Mouse (Mus musculus): ENCODE results near the gene 2410002F23Rik. TPM values are rescaled to one million over a fixed set of nuclear protein-coding genes. Genes with fewer than 3 reads are reported as not detected.
"Not testable (repeated sequence)": the region's sequence is repeated elsewhere in the genome, so short reads cannot be mapped to it uniquely, and the experiment has no call there.

2410002F23Rik gene
- total RNA-seq (2014; rRNA removed) (6.1 and 7.2 TPM in 2 replicates), polyA plus RNA-seq (2012; rRNA removed) (14.3 and 30.1 TPM in 2 replicates)

DNA sequence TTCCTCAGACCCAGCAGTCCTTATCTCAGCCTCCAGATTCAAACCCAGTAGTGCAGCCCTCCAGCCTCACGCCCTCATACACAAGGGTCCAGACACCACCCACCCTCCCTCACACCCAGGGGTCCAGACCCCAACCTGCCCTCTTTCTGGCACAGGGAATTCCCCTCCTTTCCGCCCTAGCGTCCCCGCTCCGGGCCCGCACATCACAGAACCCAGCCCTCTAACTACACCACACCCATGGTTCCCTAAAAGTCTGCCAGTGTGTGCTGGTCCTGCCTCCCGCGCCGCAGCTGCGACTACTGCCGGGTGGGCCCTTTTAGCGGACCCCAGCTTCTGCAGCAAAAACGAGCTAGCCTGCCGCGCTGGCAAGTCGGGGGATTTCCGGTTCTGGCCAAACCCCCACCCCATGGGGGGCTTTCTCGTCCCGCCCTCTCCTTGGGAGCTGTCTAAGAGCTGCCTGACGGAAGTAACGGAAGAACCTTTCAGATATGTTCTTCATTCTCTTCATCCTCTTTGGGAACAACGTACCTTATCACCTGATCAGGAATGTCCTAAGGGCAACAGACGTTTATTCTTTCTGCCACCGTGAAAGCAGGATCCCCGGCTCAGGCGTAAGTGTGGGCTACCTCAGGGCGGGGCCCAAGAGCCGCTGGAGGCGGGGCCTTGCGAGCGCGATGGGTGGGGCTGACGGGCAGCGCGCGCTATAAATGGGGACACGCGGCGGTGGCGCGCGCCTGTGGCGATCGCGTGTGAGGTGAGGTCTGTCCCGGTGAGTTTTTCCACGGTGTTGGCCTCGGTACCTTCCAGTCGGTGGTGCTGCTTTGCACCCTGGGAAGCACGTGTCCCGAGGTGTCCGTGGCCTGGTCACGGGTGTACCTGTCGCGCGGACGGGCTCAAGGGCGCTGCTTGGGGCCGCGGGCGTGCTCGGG lies at the start of gene 2410002F23Rik, which contains the start of gene 1700028J19Rik:
2410002F23Rik (plus strand) TSS at position 668 of the 929 bp plus-strand sequence.
1700028J19Rik (minus strand) TSS at position 641 of the 929 bp plus-strand sequence.
- H3K4me3 ChIP-seq (ENCODE audit: insufficient read depth, low read depth, low read length), result peak within 1 kb of the TSS; percentile 98
- H3K36me3 ChIP-seq (ENCODE audit: control insufficient read depth, insufficient read depth, low read length), result peaks cover 6% of the 10 kb centered on the region
- TF ChIP-seq POLR2A (IDR thresholded peaks at IDR 0.05; ENCODE audit: extremely low read depth, insufficient read depth, low read length) (peak; percentile 98), CTCF (IDR thresholded peaks at IDR 0.05; ENCODE audit: low read depth, low read length) (no peak)
- peak within 1 kb of the TSS; percentile 76 for H3K9ac ChIP-seq (ENCODE audit: low read depth, low read length)
- H3K27ac ChIP-seq (replicated peaks; ENCODE audit: insufficient read depth, low read depth, low read length), result peak within 1 kb of the TSS; percentile 86
- H3K4me1 ChIP-seq (ENCODE audit: control insufficient read depth, insufficient read depth, low read length), result peaks cover 5% of the 10 kb centered on the region
- under 1% methylated on average over 62 of the region's 62 CpGs for WGBS
- H3K79me2 ChIP-seq (ENCODE audit: control insufficient read depth, insufficient read depth, low read length), result no peaks in the 10 kb centered on the region
- peak; percentile 71 for DNase-seq (ENCODE audit: extremely low read depth, low read depth, low spot score)
- no peaks in the 10 kb centered on the region for H3K27me3 ChIP-seq (ENCODE audit: control insufficient read depth, insufficient read depth, low read length)

DNA sequence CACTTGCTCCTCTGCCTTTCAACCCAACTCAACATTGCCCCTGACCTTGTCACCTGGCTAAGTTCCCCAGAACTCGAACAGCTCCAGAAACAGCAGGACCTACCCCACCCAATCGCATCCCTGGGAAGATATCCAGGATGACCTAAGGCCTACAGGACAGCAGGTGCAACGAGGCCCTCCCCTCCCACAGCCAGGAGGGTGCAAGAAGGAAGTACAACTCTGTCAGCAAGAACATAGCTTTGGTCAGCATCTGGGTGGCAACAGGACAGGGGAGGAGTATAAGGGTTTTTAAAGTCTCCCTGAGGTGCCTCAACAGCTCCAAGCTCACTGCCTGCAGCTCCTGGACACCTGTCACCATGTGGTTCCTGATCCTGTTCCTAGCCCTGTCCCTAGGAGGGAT lies 48.6 kb upstream of the 2410002F23Rik start, which contains the start of gene Klk1b3:
Klk1b3 (plus strand) TSS at position 301 of the 400 bp plus-strand sequence.
- no peak for TF ChIP-seq CTCF (IDR thresholded peaks at IDR 0.05; ENCODE audit: low read depth, low read length)
- TF ChIP-seq POLR2A (IDR thresholded peaks at IDR 0.05; ENCODE audit: extremely low read depth, insufficient read depth, low read length), result no peak
- no peak within 1 kb of the TSS for H3K4me3 ChIP-seq (ENCODE audit: insufficient read depth, low read depth, low read length)
- H3K79me2 ChIP-seq (ENCODE audit: control insufficient read depth, insufficient read depth, low read length), result no peaks in the 10 kb centered on the region
- no peak within 1 kb of the TSS for H3K27ac ChIP-seq (replicated peaks; ENCODE audit: insufficient read depth, low read depth, low read length)
- WGBS, result 59% methylated on average over 3 of the region's 3 CpGs
- H3K4me1 ChIP-seq (ENCODE audit: control insufficient read depth, insufficient read depth, low read length), result no peaks in the 10 kb centered on the region
- no peaks in the 10 kb centered on the region for H3K36me3 ChIP-seq (ENCODE audit: control insufficient read depth, insufficient read depth, low read length)
- H3K9ac ChIP-seq (ENCODE audit: low read depth, low read length), result no peak within 1 kb of the TSS
- no peaks in the 10 kb centered on the region; the same call in 1 of the 2 replicates for H3K27me3 ChIP-seq (ENCODE audit: control insufficient read depth, insufficient read depth, low read length)
- no peak for DNase-seq (ENCODE audit: extremely low read depth, low read depth, low spot score)

DNA sequence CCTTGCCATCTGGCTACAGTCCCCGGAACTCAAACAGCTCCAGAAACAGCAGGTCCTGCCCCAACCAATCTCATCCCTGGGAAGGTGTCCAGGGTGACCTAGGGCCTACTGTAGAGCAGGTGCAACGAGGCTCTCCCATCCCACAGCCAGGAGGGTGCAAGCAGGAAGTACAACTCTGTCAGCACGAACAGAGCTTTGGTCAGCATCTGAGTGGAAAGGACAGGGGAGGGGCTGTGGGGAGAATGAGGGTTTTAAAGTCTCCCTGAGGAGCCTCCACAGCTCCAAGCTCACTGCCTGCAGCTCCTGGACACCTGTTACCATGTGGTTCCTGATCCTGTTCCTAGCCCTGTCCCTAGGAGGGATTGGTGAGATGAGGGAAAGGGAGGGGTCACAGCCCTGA lies 39.4 kb upstream of the 2410002F23Rik start, which contains the start of gene Klk1b4:
Klk1b4 (plus strand) TSS at position 301 of the 400 bp plus-strand sequence.
- not testable (repeated sequence) for H3K36me3 ChIP-seq (ENCODE audit: control insufficient read depth, insufficient read depth, low read length); H3K4me3 ChIP-seq (ENCODE audit: insufficient read depth, low read depth, low read length); H3K27me3 ChIP-seq (ENCODE audit: control insufficient read depth, insufficient read depth, low read length); H3K9ac ChIP-seq (ENCODE audit: low read depth, low read length); H3K79me2 ChIP-seq (ENCODE audit: control insufficient read depth, insufficient read depth, low read length)
- peak; percentile 69 for DNase-seq (ENCODE audit: extremely low read depth, low read depth, low spot score)
- Histone ChIP-seq H3K27ac (replicated peaks; ENCODE audit: insufficient read depth, low read depth, low read length) (peak within 1 kb of the TSS; percentile 15; the same call in 1 of the 2 replicates), H3K4me1 (ENCODE audit: control insufficient read depth, insufficient read depth, low read length) (peaks cover 15% of the 10 kb centered on the region)
- 10% methylated on average over 3 of the region's 3 CpGs for WGBS

DNA sequence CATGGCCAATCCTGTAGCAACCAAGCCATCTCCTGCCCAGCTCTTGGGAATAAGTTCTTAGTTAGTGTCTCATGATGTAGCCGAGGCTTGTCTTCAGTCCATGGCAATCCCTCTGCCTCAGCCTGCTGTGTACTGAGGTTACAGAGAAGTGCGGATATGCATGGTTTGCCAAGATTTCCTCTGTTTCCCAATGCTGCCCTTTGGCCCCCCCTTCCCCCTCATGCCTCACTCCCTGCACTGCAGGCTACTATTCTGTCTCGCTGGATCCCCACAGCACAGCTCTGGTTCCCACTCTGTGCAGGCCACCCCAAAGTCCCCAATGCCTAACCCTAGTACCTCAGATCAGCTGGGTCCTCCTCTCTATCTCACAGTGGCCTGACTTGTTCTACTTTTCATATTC lies 38.2 kb upstream of the 2410002F23Rik start:
- Histone ChIP-seq H3K27ac (replicated peaks; ENCODE audit: insufficient read depth, low read depth, low read length) (peak overlapping the region; percentile 55), H3K4me3 (ENCODE audit: insufficient read depth, low read depth, low read length) (no peak overlapping the region), H3K4me1 (ENCODE audit: control insufficient read depth, insufficient read depth, low read length) (peaks cover 15% of the 10 kb centered on the region), H3K27me3 (ENCODE audit: control insufficient read depth, insufficient read depth, low read length) (no peaks in the 10 kb centered on the region), H3K9ac (ENCODE audit: low read depth, low read length) (no peak overlapping the region), H3K79me2 (ENCODE audit: control insufficient read depth, insufficient read depth, low read length) (no peaks in the 10 kb centered on the region), H3K36me3 (ENCODE audit: control insufficient read depth, insufficient read depth, low read length) (no peaks in the 10 kb centered on the region)
- peak; percentile 73 for DNase-seq (ENCODE audit: extremely low read depth, low read depth, low spot score)
- TF ChIP-seq CTCF (IDR thresholded peaks at IDR 0.05; ENCODE audit: low read depth, low read length) (no peak), POLR2A (IDR thresholded peaks at IDR 0.05; ENCODE audit: extremely low read depth, insufficient read depth, low read length) (no peak)
- 18% methylated on average over 3 of the region's 3 CpGs for WGBS

DNA sequence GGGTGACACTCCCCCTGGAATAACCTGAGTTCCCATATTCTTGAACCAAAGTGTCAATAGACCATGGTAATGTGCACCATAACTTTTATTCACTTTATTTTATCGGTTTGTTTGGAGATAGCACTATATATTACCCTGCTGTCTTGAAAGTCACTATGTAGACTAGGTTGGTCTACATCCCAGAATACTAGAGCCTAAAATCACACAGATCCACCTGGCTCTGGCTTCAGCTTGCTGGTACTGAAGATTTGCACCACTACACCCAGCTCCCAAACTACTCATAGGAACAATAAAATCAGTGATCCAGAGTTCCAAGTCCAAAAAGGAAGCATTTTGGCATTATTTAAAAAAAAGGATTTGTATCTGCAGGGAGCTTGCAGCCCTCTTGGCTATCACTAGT lies 30.9 kb upstream of the 2410002F23Rik start, which contains the start of gene Klk1b5:
Klk1b5 (plus strand) TSS at position 301 of the 400 bp plus-strand sequence.
- H3K27me3 ChIP-seq (ENCODE audit: control insufficient read depth, insufficient read depth, low read length), result no peaks in the 10 kb centered on the region
- H3K79me2 ChIP-seq (ENCODE audit: control insufficient read depth, insufficient read depth, low read length), result no peaks in the 10 kb centered on the region
- no peaks in the 10 kb centered on the region for H3K36me3 ChIP-seq (ENCODE audit: control insufficient read depth, insufficient read depth, low read length)
- H3K4me3 ChIP-seq (ENCODE audit: insufficient read depth, low read depth, low read length), result no peak within 1 kb of the TSS
- H3K4me1 ChIP-seq (ENCODE audit: control insufficient read depth, insufficient read depth, low read length), result no peaks in the 10 kb centered on the region
- DNase-seq (ENCODE audit: extremely low read depth, low read depth, low spot score), result no peak
- H3K9ac ChIP-seq (ENCODE audit: low read depth, low read length), result no peak within 1 kb of the TSS
- H3K27ac ChIP-seq (replicated peaks; ENCODE audit: insufficient read depth, low read depth, low read length), result no peak within 1 kb of the TSS
- TF ChIP-seq CTCF (IDR thresholded peaks at IDR 0.05; ENCODE audit: low read depth, low read length), result no peak
- no peak for TF ChIP-seq POLR2A (IDR thresholded peaks at IDR 0.05; ENCODE audit: extremely low read depth, insufficient read depth, low read length)
- 88% methylated on average over 1 of the region's 1 CpGs for WGBS

DNA sequence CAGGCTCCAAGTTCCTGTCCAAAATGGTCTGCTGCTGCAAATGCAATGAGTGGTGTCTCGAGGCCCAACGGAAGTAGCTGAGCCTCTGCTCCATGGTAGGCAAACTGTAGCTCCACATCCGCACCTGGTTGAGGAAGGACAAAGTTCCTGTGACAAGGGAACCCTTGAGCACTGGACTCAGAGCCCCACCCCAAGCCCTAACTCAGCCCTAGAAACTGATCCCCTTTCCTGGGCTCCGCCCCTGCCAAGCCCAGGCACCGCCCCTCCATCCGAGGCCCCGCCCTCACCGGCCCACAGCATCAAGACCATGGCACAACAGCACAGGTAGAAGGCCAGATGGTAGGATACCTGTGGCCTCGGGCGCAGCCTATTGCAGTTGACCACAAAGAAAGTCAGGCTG lies 24.9 kb upstream of the 2410002F23Rik start:
- not testable (repeated sequence) for H3K36me3 ChIP-seq (ENCODE audit: control insufficient read depth, insufficient read depth, low read length); H3K9ac ChIP-seq (ENCODE audit: low read depth, low read length); H3K4me1 ChIP-seq (ENCODE audit: control insufficient read depth, insufficient read depth, low read length); DNase-seq (ENCODE audit: extremely low read depth, low read depth, low spot score); H3K27me3 ChIP-seq (ENCODE audit: control insufficient read depth, insufficient read depth, low read length); H3K27ac ChIP-seq (replicated peaks; ENCODE audit: insufficient read depth, low read depth, low read length); H3K4me3 ChIP-seq (ENCODE audit: insufficient read depth, low read depth, low read length); H3K79me2 ChIP-seq (ENCODE audit: control insufficient read depth, insufficient read depth, low read length)
- WGBS, result 84% methylated on average over 9 of the region's 10 CpGs

- not testable (repeated sequence) for H3K4me1 ChIP-seq (ENCODE audit: control insufficient read depth, insufficient read depth, low read length); H3K27me3 ChIP-seq (ENCODE audit: control insufficient read depth, insufficient read depth, low read length); H3K4me3 ChIP-seq (ENCODE audit: insufficient read depth, low read depth, low read length); H3K9ac ChIP-seq (ENCODE audit: low read depth, low read length); H3K79me2 ChIP-seq (ENCODE audit: control insufficient read depth, insufficient read depth, low read length); H3K27ac ChIP-seq (replicated peaks; ENCODE audit: insufficient read depth, low read depth, low read length); DNase-seq (ENCODE audit: extremely low read depth, low read depth, low spot score); H3K36me3 ChIP-seq (ENCODE audit: control insufficient read depth, insufficient read depth, low read length)
- WGBS, result 75% methylated on average over 6 of the region's 6 CpGs
Measured at GRCm38 (mm10) chr7:44222335-44222734, 24.2 kb upstream of the 2410002F23Rik start.

All from liver, adult 2 months (tissue).